Mouse (Mus musculus) thymus, adult 2 months (tissue): ENCODE measurements at regions not wholly inside any gene's neighbourhood (a gene's known extent, or its start where the extent isn't known, plus 50 kb on each side); places are given as distances from the start of the nearest gene placed in this dataset.

Source experiments
- CTCF ChIP-seq: fragments of 200-500 bp; IDR thresholded peaks from 2 replicates; pipeline ENCODE4 v1.5.1; 2012; ENCODE audit warnings: mild to moderate bottlenecking, control low read depth, low read length, moderate library complexity, borderline replicate concordance; ENCODE audit not compliant: control insufficient read depth, poor library complexity, insufficient read depth; ENCODE audit errors: extremely low read depth
- POLR2A ChIP-seq: fragments of 200-500 bp; IDR thresholded peaks from 2 replicates; pipeline ENCODE4 v1.6.1; 2012; ENCODE audit warnings: mild to moderate bottlenecking, low read length, control low read depth, moderate library complexity; ENCODE audit not compliant: control insufficient read depth, poor library complexity, insufficient read depth; ENCODE audit errors: extremely low read depth

GRCm38 (mm10) chr15:74319407-74319806, 316.7 kb downstream of the Mroh4 start:
- TF ChIP-seq CTCF: no peak
- TF ChIP-seq POLR2A: no peak
